19 mouse cellular contexts compared by ENCODE assay signal in genomic region chr3:65230978-65231377, GRCm38 (mm10).
DNase-seq lines count a peak whose midpoint lies in the region; ATAC-seq and TF ChIP-seq lines count a peak whose summit lies in the region.
"Had no signal": no experiment of that assay in that cellular context is flagged by ENCODE, and none has a peak within 500 bp of the region (broad histone marks: within the 10 kb centered on the region; RNA-seq: fewer than 3 reads in every experiment).

No protein-coding gene starts in this region.

- peaks cover 4% of the 10 kb centered on the region for H3K9me3 ChIP-seq in hindbrain, embryonic 16.5 days (ENCODE audit: control insufficient read depth, low read length)
- H3K9me3 ChIP-seq in hindbrain, embryonic 10.5 days = peaks cover 15% of the 10 kb centered on the region
- no peaks in the 10 kb centered on the region for H3K9me3 ChIP-seq in midbrain, embryonic 15.5 days
- H3K9me3 ChIP-seq in midbrain, embryonic 13.5 days = peaks cover 1% of the 10 kb centered on the region; the same call in 1 of the 2 replicates
- H3K9me3 ChIP-seq: embryonic facial prominence, embryonic 15.5 days; heart, embryonic 10.5 days had no signal

- no peak overlapping the region for H3K4me3 ChIP-seq in hindbrain, embryonic 16.5 days (ENCODE audit: low read length)
- H3K4me3 ChIP-seq in hindbrain, embryonic 10.5 days = no peak overlapping the region
- H3K4me3 ChIP-seq in midbrain, embryonic 15.5 days = no peak overlapping the region
- no peak overlapping the region for H3K4me3 ChIP-seq in midbrain, embryonic 13.5 days (replicated peaks)
- H3K4me3 ChIP-seq: embryonic facial prominence, embryonic 15.5 days; erythroblast, embryonic 14.5 days; forebrain, embryonic 10.5 days; forebrain, embryonic 15.5 days; heart, embryonic 10.5 days had no signal

- no peaks in the 10 kb centered on the region for H3K36me3 ChIP-seq in hindbrain, embryonic 16.5 days (ENCODE audit: control insufficient read depth, insufficient read depth, low read length)
- H3K36me3 ChIP-seq in hindbrain, embryonic 10.5 days = no peaks in the 10 kb centered on the region
- H3K36me3 ChIP-seq in midbrain, embryonic 15.5 days (replicated peaks) = no peaks in the 10 kb centered on the region
- no peaks in the 10 kb centered on the region for H3K36me3 ChIP-seq in midbrain, embryonic 13.5 days
- H3K36me3 ChIP-seq: embryonic facial prominence, embryonic 15.5 days; forebrain, embryonic 10.5 days; heart, embryonic 10.5 days had no signal

- DNase-seq in hindbrain, embryonic 10.5 days (ENCODE audit: low spot score) = no peak
- DNase-seq in MN1 (ENCODE audit: low spot score) = peak; percentile 12
- DNase-seq in brain, embryonic 14.5 days (ENCODE audit: low read depth) = peak; percentile 11
- DNase-seq: adrenal gland, adult 8-10 months; adrenal gland, postnatal 36 days; cerebellum, adult 11 months; embryo, embryonic 11 days; gastrocnemius, postnatal 10 days; heart, adult 18-20 months; heart, postnatal 10 days; heart, postnatal 4 days had no signal

- no peak for TF ChIP-seq POLR2A in brain, embryonic 14.5 days (IDR thresholded peaks at IDR 0.05; ENCODE audit: borderline replicate concordance, extremely low read depth, insufficient read depth, insufficient read length, poor library complexity, severe bottlenecking)

- no peak overlapping the region for H3K9ac ChIP-seq in hindbrain, embryonic 16.5 days (ENCODE audit: low read depth, low read length)
- H3K9ac ChIP-seq in midbrain, embryonic 15.5 days = no peak overlapping the region
- no peak overlapping the region for H3K9ac ChIP-seq in midbrain, embryonic 13.5 days (replicated peaks)
- H3K9ac ChIP-seq: embryonic facial prominence, embryonic 15.5 days; forebrain, embryonic 15.5 days had no signal

- no peak overlapping the region for H3K4me2 ChIP-seq in hindbrain, embryonic 16.5 days (ENCODE audit: low read length)
- H3K4me2 ChIP-seq in midbrain, embryonic 15.5 days = no peak overlapping the region
- no peak overlapping the region for H3K4me2 ChIP-seq in midbrain, embryonic 13.5 days (replicated peaks)
- H3K4me2 ChIP-seq: embryonic facial prominence, embryonic 15.5 days; forebrain, embryonic 15.5 days had no signal

- ATAC-seq in hindbrain, embryonic 16.5 days = 0 out of 2 replicates have a peak, but pooled peaks have one; percentile 37
- 0 out of 2 replicates have a peak, but pooled peaks have one; percentile 56 for ATAC-seq in midbrain, embryonic 15.5 days (replicated peaks)
- ATAC-seq in midbrain, embryonic 13.5 days = no peak

- H3K27ac ChIP-seq in hindbrain, embryonic 16.5 days (ENCODE audit: low read depth, low read length) = no peak overlapping the region
- H3K27ac ChIP-seq in hindbrain, embryonic 10.5 days = no peak overlapping the region
- no peak overlapping the region for H3K27ac ChIP-seq in midbrain, embryonic 15.5 days
- H3K27ac ChIP-seq in midbrain, embryonic 13.5 days = no peak overlapping the region
- H3K27ac ChIP-seq: embryonic facial prominence, embryonic 15.5 days; forebrain, embryonic 10.5 days; forebrain, embryonic 15.5 days; heart, embryonic 10.5 days had no signal

- no peak for TF ChIP-seq CTCF in brain, embryonic 14.5 days (IDR thresholded peaks at IDR 0.05; ENCODE audit: borderline replicate concordance, extremely low read depth, insufficient read depth, insufficient read length)

- WGBS in hindbrain, embryonic 16.5 days = 50% methylated on average over 1 of the region's 1 CpGs
- WGBS in hindbrain, embryonic 10.5 days = 71% methylated on average over 1 of the region's 1 CpGs
- WGBS in midbrain, embryonic 15.5 days = 47% methylated on average over 1 of the region's 1 CpGs
- 74% methylated on average over 1 of the region's 1 CpGs for WGBS in midbrain, embryonic 13.5 days

- H3K27me3 ChIP-seq in hindbrain, embryonic 16.5 days (replicated peaks; ENCODE audit: control insufficient read depth, insufficient read depth, low read length) = no peaks in the 10 kb centered on the region
- H3K27me3 ChIP-seq in hindbrain, embryonic 10.5 days (ENCODE audit: insufficient read depth, poor library complexity, severe bottlenecking) = no peaks in the 10 kb centered on the region
- H3K27me3 ChIP-seq in midbrain, embryonic 15.5 days (replicated peaks) = no peaks in the 10 kb centered on the region
- H3K27me3 ChIP-seq in midbrain, embryonic 13.5 days = no peaks in the 10 kb centered on the region
- H3K27me3 ChIP-seq: embryonic facial prominence, embryonic 15.5 days; forebrain, embryonic 15.5 days had no signal

- H3K4me1 ChIP-seq in hindbrain, embryonic 16.5 days (ENCODE audit: control insufficient read depth, insufficient read depth, low read depth, low read length) = no peaks in the 10 kb centered on the region
- H3K4me1 ChIP-seq in hindbrain, embryonic 10.5 days (replicated peaks) = 0 out of 2 replicates have a peak, but pooled peaks cover 5% of the 10 kb centered on the region
- no peaks in the 10 kb centered on the region for H3K4me1 ChIP-seq in midbrain, embryonic 15.5 days
- 0 out of 2 replicates have a peak, but pooled peaks cover 3% of the 10 kb centered on the region for H3K4me1 ChIP-seq in midbrain, embryonic 13.5 days (replicated peaks)
- H3K4me1 ChIP-seq: embryonic facial prominence, embryonic 15.5 days; forebrain, embryonic 10.5 days; forebrain, embryonic 15.5 days; heart, embryonic 10.5 days had no signal
